In the genomic region with DNA sequence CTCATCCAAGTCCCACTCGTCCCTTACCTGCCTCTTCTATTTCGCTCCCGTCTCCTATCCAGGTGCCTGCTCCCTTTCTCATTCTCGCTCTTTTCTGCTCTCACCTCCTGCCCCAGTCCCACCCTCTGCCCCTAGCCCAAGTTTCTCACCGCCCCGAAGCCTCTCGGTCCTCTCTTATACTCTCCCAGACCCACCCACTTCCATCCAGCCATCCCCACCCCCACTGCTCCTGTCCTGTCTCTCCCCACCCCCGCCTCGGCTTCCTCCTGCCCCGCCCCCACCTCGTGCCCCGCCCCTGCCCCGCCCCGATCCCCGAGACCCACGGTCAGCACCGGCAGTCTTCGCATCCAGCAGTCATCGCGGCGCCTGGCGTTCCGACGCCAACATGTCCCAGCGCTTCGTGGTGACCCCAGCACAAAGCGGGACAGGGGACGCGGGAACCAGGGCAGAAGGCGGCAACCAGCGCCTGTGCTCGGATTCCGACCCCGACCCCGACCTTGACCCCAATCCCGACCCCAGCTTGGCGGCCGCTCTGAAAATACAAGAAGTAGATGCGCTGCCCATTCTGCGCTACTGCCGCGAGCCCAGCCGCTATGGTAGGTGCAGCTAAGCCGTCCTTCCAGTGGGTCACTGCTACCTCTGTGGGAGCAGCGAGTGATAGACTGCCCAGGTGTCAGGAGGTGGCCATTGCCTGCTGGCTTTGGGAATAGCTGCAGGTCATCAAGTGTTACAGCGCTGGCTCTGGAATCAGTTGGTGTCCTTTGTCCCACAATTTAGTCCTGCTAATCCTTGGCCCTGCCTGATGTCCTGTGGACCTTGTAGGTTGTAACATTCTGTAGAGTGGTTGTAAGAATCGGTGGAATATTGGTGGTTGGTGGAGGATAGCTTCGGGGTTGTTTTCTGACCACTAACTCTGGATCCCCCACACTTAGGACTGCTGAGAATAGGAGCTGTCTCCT, we compare ENCODE assay signal across 8 mouse cellular contexts. TPM values are rescaled to one million over a fixed set of nuclear protein-coding genes. Genes with fewer than 3 reads are reported as not detected.
DNase-seq lines count a peak whose midpoint lies in the region; ATAC-seq lines count a peak whose summit lies in the region.

A gene (plus strand): TSS at position 353 of the 959 bp plus-strand sequence.

- H3K4me1 ChIP-seq in forebrain, embryonic 11.5 days (replicated peaks; ENCODE audit: control insufficient read depth, insufficient read depth, low read length) = peaks cover 2% of the 10 kb centered on the region; the same call in 1 of the 2 replicates
- H3K4me1 ChIP-seq in hindbrain, embryonic 14.5 days (replicated peaks; ENCODE audit: control insufficient read depth, insufficient read depth, low read length) = 0 out of 2 replicates have a peak, but pooled peaks cover 3% of the 10 kb centered on the region
- no peaks in the 10 kb centered on the region; the same call in 1 of the 2 replicates for H3K4me1 ChIP-seq in liver, embryonic 16.5 days (ENCODE audit: control insufficient read depth, low read depth, low read length)

- H3K9me3 ChIP-seq in forebrain, embryonic 11.5 days (ENCODE audit: control insufficient read depth, low read length) = no peaks in the 10 kb centered on the region
- no peaks in the 10 kb centered on the region for H3K9me3 ChIP-seq in hindbrain, embryonic 14.5 days (ENCODE audit: control insufficient read depth, low read length)
- no peaks in the 10 kb centered on the region for H3K9me3 ChIP-seq in liver, embryonic 16.5 days (replicated peaks; ENCODE audit: control insufficient read depth, low read length)

- no peaks in the 10 kb centered on the region for H3K36me3 ChIP-seq in forebrain, embryonic 11.5 days (ENCODE audit: control insufficient read depth, insufficient read depth, low read length)
- H3K36me3 ChIP-seq in hindbrain, embryonic 14.5 days (replicated peaks; ENCODE audit: control insufficient read depth, insufficient read depth) = no peaks in the 10 kb centered on the region
- no peaks in the 10 kb centered on the region for H3K36me3 ChIP-seq in liver, embryonic 16.5 days (ENCODE audit: control insufficient read depth, insufficient read depth)

- 4% methylated on average over 47 of the region's 48 CpGs for WGBS in forebrain, embryonic 11.5 days
- 5% methylated on average over 47 of the region's 48 CpGs for WGBS in hindbrain, embryonic 14.5 days
- 5% methylated on average over 48 of the region's 48 CpGs for WGBS in liver, embryonic 16.5 days (ENCODE audit: insufficient replicate concordance)

- ATAC-seq in forebrain, embryonic 11.5 days (replicated peaks; ENCODE audit: low FRiP score) = peak; percentile 78
- ATAC-seq in hindbrain, embryonic 14.5 days (ENCODE audit: low FRiP score) = peak; percentile 46
- 0 out of 2 replicates have a peak, but pooled peaks have one; percentile 12 for ATAC-seq in liver, embryonic 16.5 days (ENCODE audit: low read depth)
- no peak for ATAC-seq in neutrophil, adult 5-6 weeks (ENCODE audit: extremely low read depth, insufficient number of reproducible peaks, low FRiP score, poor library complexity, severe bottlenecking)

- DNase-seq in urinary bladder, adult 18-20 months (ENCODE audit: low spot score in 2 of 2) = peak; percentile 36 to 52
- DNase-seq in urinary bladder, postnatal 4 days (ENCODE audit: low spot score in 2 of 2) = no peak
- DNase-seq in forebrain, embryonic 11.5 days (ENCODE audit: low spot score) = peak; percentile 81
- no peak for DNase-seq in hindbrain, embryonic 14.5 days (ENCODE audit: low spot score)
- DNase-seq in layer of hippocampus, postnatal 14 days (ENCODE audit: low spot score in 2 of 2) = no peak
- no peak for DNase-seq in right cerebral cortex, postnatal 10 days (ENCODE audit: low spot score in 2 of 2)

- 0 out of 2 replicates have a peak within 1 kb of the TSS, but pooled peaks have one; percentile 9 for H3K9ac ChIP-seq in forebrain, embryonic 11.5 days (ENCODE audit: low read length)
- H3K9ac ChIP-seq in hindbrain, embryonic 14.5 days = peak within 1 kb of the TSS; percentile 46
- H3K9ac ChIP-seq in liver, embryonic 16.5 days (ENCODE audit: low read depth, low read length) = no peak within 1 kb of the TSS

- H3K27me3 ChIP-seq in forebrain, embryonic 11.5 days (ENCODE audit: control insufficient read depth, insufficient read depth, low read length) = peaks cover 2% of the 10 kb centered on the region
- peaks cover 13% of the 10 kb centered on the region for H3K27me3 ChIP-seq in hindbrain, embryonic 14.5 days (ENCODE audit: control insufficient read depth, insufficient read depth, low read length)
- peaks cover 14% of the 10 kb centered on the region for H3K27me3 ChIP-seq in liver, embryonic 16.5 days (ENCODE audit: control insufficient read depth, insufficient read depth, low read depth, low read length)

- H3K27ac ChIP-seq in forebrain, embryonic 11.5 days (ENCODE audit: low read depth, low read length) = no peak within 1 kb of the TSS
- no peak within 1 kb of the TSS for H3K27ac ChIP-seq in hindbrain, embryonic 14.5 days
- H3K27ac ChIP-seq in liver, embryonic 16.5 days (ENCODE audit: low read length) = no peak within 1 kb of the TSS

- H3K4me3 ChIP-seq in forebrain, embryonic 11.5 days (ENCODE audit: low read depth, low read length) = peak within 1 kb of the TSS; percentile 30
- peak within 1 kb of the TSS; percentile 33 for H3K4me3 ChIP-seq in hindbrain, embryonic 14.5 days (replicated peaks; ENCODE audit: low read length)
- peak within 1 kb of the TSS; percentile 38 for H3K4me3 ChIP-seq in liver, embryonic 16.5 days (ENCODE audit: low read depth, low read length)

- H3K4me2 ChIP-seq in forebrain, embryonic 11.5 days (ENCODE audit: low read depth, low read length, severe bottlenecking) = peak within 1 kb of the TSS; percentile 62
- H3K4me2 ChIP-seq in hindbrain, embryonic 14.5 days (replicated peaks) = peak within 1 kb of the TSS; percentile 64
- peak within 1 kb of the TSS; percentile 52 for H3K4me2 ChIP-seq in liver, embryonic 16.5 days (ENCODE audit: low read depth, low read length)

RNA-seq across cellular contexts. Expression of the gene that starts here (rescaled TPM):
- polyA plus RNA-seq in forebrain, embryonic 11.5 days (2014; fragmentation: Nextera tagmentation; extraction: Ambion mirVana) = 55.6 and 60.2 TPM in 2 replicates
- polyA plus RNA-seq in hindbrain, embryonic 14.5 days (2014; fragmentation: Nextera tagmentation; extraction: Ambion mirVana) = 10.5 and 10.6 TPM in 2 replicates
- 11.8 and 14.4 TPM in 2 replicates for polyA plus RNA-seq in liver, embryonic 16.5 days (2015; fragmentation: Nextera tagmentation; extraction: Ambion mirVana)
- 29.8 and 46.2 TPM in 2 replicates for total RNA-seq in neutrophil, adult 5-6 weeks (2017)
- total RNA-seq in layer of hippocampus, postnatal 14 days (2021) = 1 to 10 TPM; 6.2 to 6.7 TPM

Comparison
In these comparisons a context has a peak if more than half of its experiments do, and no peak if none do; other contexts are left out.
1. DNase-seq: peak in urinary bladder, adult 18-20 months (2 of 2) and forebrain, embryonic 11.5 days (single experiment); none in urinary bladder, postnatal 4 days (0 of 2), hindbrain, embryonic 14.5 days (single experiment), layer of hippocampus, postnatal 14 days (0 of 2) and right cerebral cortex, postnatal 10 days (0 of 2).
2. Peak in every context shown above with its lines, with median percentiles within 50 percentile points of each other: H3K4me2 ChIP-seq and H3K4me3 ChIP-seq.